In the genomic region with DNA sequence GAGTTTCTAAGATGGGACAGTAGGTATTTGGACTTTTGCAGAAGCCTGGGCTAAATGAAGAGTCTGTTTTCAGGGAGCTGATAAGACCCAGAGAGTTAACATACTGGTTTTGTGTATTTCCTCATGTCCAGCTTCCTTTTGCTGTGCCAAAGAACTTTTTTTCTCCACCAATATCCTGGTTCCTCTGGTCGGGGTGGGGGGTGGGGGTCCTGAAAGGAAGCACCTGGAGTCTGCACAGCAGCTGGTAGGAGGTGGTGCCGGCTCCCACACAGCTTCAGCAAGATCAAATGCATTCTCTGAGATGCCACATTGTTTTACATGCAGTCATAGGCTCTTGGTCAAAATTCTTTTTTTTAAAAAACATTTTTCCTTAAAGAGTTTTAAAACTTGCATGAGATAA, we compare ENCODE assay signal across 17 mouse cellular contexts.
DNase-seq lines count a peak whose midpoint lies in the region; ATAC-seq and TF ChIP-seq lines count a peak whose summit lies in the region.
"Had no signal": no experiment of that assay in that cellular context is flagged by ENCODE, and none has a peak within 500 bp of the region (broad histone marks: within the 10 kb centered on the region; RNA-seq: fewer than 3 reads in every experiment).

No protein-coding gene starts in this region.

- H3K9ac ChIP-seq in heart, embryonic 16.5 days (ENCODE audit: low read length): peak overlapping the region; percentile 25; the same call in 1 of the 2 replicates
- H3K9ac ChIP-seq in lung, postnatal 0 days (replicated peaks; ENCODE audit: low read depth): no peak overlapping the region
- H3K9ac ChIP-seq in liver, embryonic 11.5 days (ENCODE audit: low read depth, low read length): no peak overlapping the region
- H3K9ac ChIP-seq: forebrain, embryonic 15.5 days; liver, embryonic 12.5 days; neural tube, embryonic 15.5 days had no signal

- intact Hi-C loops in heart, postnatal 25 days (cut with DNase I): loop anchor here (10.0 kb wide), 1 partner anchor 315 kb away; no protein-coding TSS in a partner anchor

- WGBS in heart, embryonic 16.5 days: 16% methylated on average over 2 of the region's 2 CpGs
- 3% methylated on average over 2 of the region's 2 CpGs for WGBS in lung, postnatal 0 days
- 12% methylated on average over 2 of the region's 2 CpGs for WGBS in lung, adult 2 months
- whole genome bisulfite sequencing in liver, embryonic 11.5 days: 19% methylated on average over 2 of the region's 2 CpGs

- no peak for TF ChIP-seq CTCF in lung, postnatal 0 days (IDR thresholded peaks at IDR 0.05)
- no peak for TF ChIP-seq CTCF in lung, adult 2 months (IDR thresholded peaks at IDR 0.05; ENCODE audit: insufficient read depth, low read length)

- no peak overlapping the region for H3K4me3 ChIP-seq in heart, embryonic 16.5 days (ENCODE audit: low read length)
- no peak overlapping the region for H3K4me3 ChIP-seq in lung, postnatal 0 days (ENCODE audit: low read depth, low read length)
- H3K4me3 ChIP-seq in lung, adult 2 months (replicated peaks; ENCODE audit: extremely low read depth, low read depth, low read length): no peak overlapping the region
- no peak overlapping the region for H3K4me3 ChIP-seq in liver, embryonic 11.5 days (ENCODE audit: low read depth, low read length)
- H3K4me3 ChIP-seq: forebrain, embryonic 15.5 days; layer of hippocampus, adult 2 months; liver, embryonic 12.5 days; megakaryocyte, embryonic 14.5 days; neural tube, embryonic 15.5 days had no signal

- H3K4me2 ChIP-seq in heart, embryonic 16.5 days (ENCODE audit: low read depth, low read length): no peak overlapping the region
- H3K4me2 ChIP-seq in lung, postnatal 0 days (replicated peaks; ENCODE audit: low read depth, low read length): no peak overlapping the region
- H3K4me2 ChIP-seq in liver, embryonic 11.5 days: no peak overlapping the region
- H3K4me2 ChIP-seq: forebrain, embryonic 15.5 days; liver, embryonic 12.5 days; neural tube, embryonic 15.5 days had no signal

- TF ChIP-seq EP300 in lung, postnatal 0 days (IDR thresholded peaks at IDR 0.05): no peak

- H3K27ac ChIP-seq in heart, embryonic 16.5 days (ENCODE audit: low read length): peak overlapping the region; percentile 74
- H3K27ac ChIP-seq in lung, postnatal 0 days (ENCODE audit: low read length): no peak overlapping the region
- H3K27ac ChIP-seq in liver, embryonic 11.5 days (ENCODE audit: low read depth, low read length): no peak overlapping the region
- H3K27ac ChIP-seq: forebrain, embryonic 15.5 days; layer of hippocampus, adult 2 months; liver, embryonic 12.5 days; neural tube, embryonic 15.5 days had no signal

- no peaks in the 10 kb centered on the region for H3K27me3 ChIP-seq in heart, embryonic 16.5 days (ENCODE audit: control insufficient read depth, insufficient read depth, low read length)
- H3K27me3 ChIP-seq in lung, postnatal 0 days (replicated peaks; ENCODE audit: insufficient read depth, low read length): no peaks in the 10 kb centered on the region
- no peaks in the 10 kb centered on the region for H3K27me3 ChIP-seq in liver, embryonic 11.5 days (replicated peaks; ENCODE audit: control insufficient read depth, insufficient read depth, low read length)
- H3K27me3 ChIP-seq: forebrain, embryonic 15.5 days; liver, embryonic 12.5 days; megakaryocyte, embryonic 14.5 days; neural tube, embryonic 15.5 days had no signal

- H3K4me1 ChIP-seq in heart, embryonic 16.5 days (ENCODE audit: control insufficient read depth, insufficient read depth, low read length): peaks cover 21% of the 10 kb centered on the region
- H3K4me1 ChIP-seq in lung, postnatal 0 days (ENCODE audit: insufficient read depth, low read depth, low read length): no peaks in the 10 kb centered on the region
- no peaks in the 10 kb centered on the region for H3K4me1 ChIP-seq in lung, adult 2 months (ENCODE audit: control insufficient read depth, insufficient read depth, low read length)
- H3K4me1 ChIP-seq in liver, embryonic 11.5 days (replicated peaks; ENCODE audit: control insufficient read depth, insufficient read depth, low read length): no peaks in the 10 kb centered on the region
- H3K4me1 ChIP-seq: liver, embryonic 12.5 days; megakaryocyte, embryonic 14.5 days; neural tube, embryonic 15.5 days had no signal

- no peaks in the 10 kb centered on the region for H3K9me3 ChIP-seq in heart, embryonic 16.5 days (replicated peaks; ENCODE audit: control insufficient read depth, low read length)
- H3K9me3 ChIP-seq in lung, postnatal 0 days (ENCODE audit: low read length): no peaks in the 10 kb centered on the region
- no peaks in the 10 kb centered on the region for H3K9me3 ChIP-seq in liver, embryonic 11.5 days (ENCODE audit: control insufficient read depth, low read length)
- H3K9me3 ChIP-seq: forebrain, embryonic 15.5 days; liver, embryonic 12.5 days; megakaryocyte, embryonic 14.5 days; neural tube, embryonic 15.5 days had no signal

- no peak for DNase-seq in heart, postnatal 25 days (ENCODE audit: low spot score)
- no peak for DNase-seq in lung, postnatal 0 days (ENCODE audit: low spot score)
- no peak for DNase-seq in lung, adult 2 months
- DNase-seq in thymus, postnatal 10 days (ENCODE audit: low spot score in 2 of 2): peak; percentile 33 to 40
- DNase-seq in liver, embryonic 11.5 days (ENCODE audit: low spot score): no peak
- no peak for DNase-seq in spleen, postnatal 36 days (ENCODE audit: low spot score in 2 of 2)
- DNase-seq: adrenal gland, adult 8-10 months; cerebellum, postnatal 14 days; heart, postnatal 10 days had no signal

- ATAC-seq in heart, embryonic 16.5 days (replicated peaks; ENCODE audit: extremely low read depth, insufficient read depth, low FRiP score): peak; percentile 69; the same call in 1 of the 2 replicates
- peak; percentile 12; the same call in 1 of the 2 replicates for ATAC-seq in lung, postnatal 0 days
- ATAC-seq in hematopoietic stem cell, adult 5-6 weeks (replicated peaks in 1 of 2; ENCODE audit: insufficient read depth in 1 of 2, low FRiP score in 2 of 2, low TSS enrichment in 1 of 2, low read depth in 1 of 2, poor library complexity in 2 of 2, severe bottlenecking in 2 of 2): peak; percentile 22 to 53; a peak in 3 of 4 replicates
- no peak for ATAC-seq in liver, embryonic 11.5 days (replicated peaks; ENCODE audit: low FRiP score)
- ATAC-seq: forebrain, embryonic 15.5 days; liver, embryonic 12.5 days had no signal

- no peak for TF ChIP-seq POLR2A in lung, adult 2 months (IDR thresholded peaks at IDR 0.05; ENCODE audit: borderline replicate concordance, extremely low read depth, low read depth, low read length)

- no peaks in the 10 kb centered on the region for H3K36me3 ChIP-seq in heart, embryonic 16.5 days (ENCODE audit: control insufficient read depth, insufficient read depth)
- H3K36me3 ChIP-seq in lung, postnatal 0 days (ENCODE audit: insufficient read depth, low read length): no peaks in the 10 kb centered on the region
- no peaks in the 10 kb centered on the region for H3K36me3 ChIP-seq in liver, embryonic 11.5 days (ENCODE audit: control insufficient read depth, insufficient read depth, low read length)
- H3K36me3 ChIP-seq: forebrain, embryonic 15.5 days; G1E; liver, embryonic 12.5 days; neural tube, embryonic 15.5 days had no signal

Comparison
In these comparisons a context has a peak if more than half of its experiments do, and no peak if none do; other contexts are left out.
1. DNase-seq: peak in thymus, postnatal 10 days (2 of 2); none in heart, postnatal 25 days (single experiment), lung, postnatal 0 days (single experiment), lung, adult 2 months (single experiment), liver, embryonic 11.5 days (single experiment) and spleen, postnatal 36 days (0 of 2).